Mouse (Mus musculus) hindbrain, postnatal 0 days (tissue): ENCODE data around the gene Krt9. TPM values are rescaled to one million over a fixed set of nuclear protein-coding genes. Genes with fewer than 3 reads are reported as not detected.

Source experiments
- ATAC-seq: fragments of 200-750 bp; cut with Nextera tagmentation; 2 replicates; pipeline ENCODE4 v1.8.0; 2017; ENCODE audit warnings: mild to moderate bottlenecking, moderate TSS enrichment, moderate library complexity
- DNase-seq: peaks from one replicate; pipeline ENCODE4 v3.0.0-alpha.2; 2015; ENCODE audit warnings: low spot score
- H3K27ac ChIP-seq: fragments of 300-500 bp; sonication (generic); 2 replicates; pipeline ENCODE4 v1.5.1; 2014; ENCODE audit warnings: mild to moderate bottlenecking
- H3K27me3 ChIP-seq: fragments of 300-500 bp; sonication (generic); 2 replicates; pipeline ENCODE4 v1.6.1; 2014; ENCODE audit warnings: low read length, mixed read lengths; ENCODE audit not compliant: insufficient read depth
- H3K36me3 ChIP-seq: fragments of 300-500 bp; sonication (generic); 2 replicates; pipeline ENCODE4 v1.6.1; 2014; ENCODE audit warnings: low read length, mixed read lengths; ENCODE audit not compliant: insufficient read depth
- H3K4me1 ChIP-seq: fragments of 300-500 bp; sonication (generic); 2 replicates; pipeline ENCODE4 v1.6.1; 2014; ENCODE audit warnings: antibody characterized with exemption, low read length, mixed read lengths; ENCODE audit not compliant: insufficient read depth
- H3K4me2 ChIP-seq: fragments of 300-500 bp; sonication (generic); 2 replicates; pipeline ENCODE4 v1.6.1; 2014; ENCODE audit warnings: low read depth, mild to moderate bottlenecking, low read length, moderate library complexity, mixed read lengths
- H3K4me3 ChIP-seq: fragments of 300-500 bp; sonication (generic); 2 replicates; pipeline ENCODE4 v1.5.1; 2014; ENCODE audit warnings: low read length
- H3K9ac ChIP-seq: fragments of 300-500 bp; sonication (generic); replicated peaks from 2 replicates; pipeline ENCODE4 v1.6.1; 2014; ENCODE audit warnings: mild to moderate bottlenecking, low read length, moderate library complexity, mixed read lengths
- H3K9me3 ChIP-seq: fragments of 300-500 bp; sonication (generic); 2 replicates; pipeline ENCODE4 v1.6.1; 2016; ENCODE audit warnings: low read length, mixed read lengths
- CTCF ChIP-seq: IDR thresholded peaks from 2 replicates; pipeline ENCODE4 v1.5.1; 2016; ENCODE audit warnings: antibody characterized with exemption, control low read depth, low read depth
- WGBS: fragments of 180-500 bp; shearing (Covaris S2); extraction: QIAGEN DNeasy Blood & Tissue Kit; methylation state at CpG from one replicate; pipeline ENCODE4 v1.1.7; 2014; 5-methylcytosine and 5-hydroxymethylcytosine counted together
- polyA plus RNA-seq: library from polyadenylated mRNA; unstranded; fragments of >200 nt; fragmentation: Nextera tagmentation; extraction: Ambion mirVana; gene quantifications from 2 replicates; pipeline ENCODE4 v1.2.1, GENCODE M21; 2015
- total RNA-seq: library from RNA; depleted of rRNA; stranded (reverse); fragments of >200 nt; gene quantifications from 2 replicates; pipeline ENCODE4 v1.2.3, GENCODE M21; 2014

The Krt9 gene
- total and polyA plus RNA-seq, 2 experiments from 2014 or later: 0.05 to 0.18 TPM

- Histone ChIP-seq H3K36me3 (no peaks in the 10 kb centered on the region), H3K4me1 (no peaks in the 10 kb centered on the region), H3K9me3 (no peaks in the 10 kb centered on the region), H3K9ac (no peak overlapping the region), H3K27me3 (no peaks in the 10 kb centered on the region), H3K27ac (no peak overlapping the region), H3K4me3 (no peak overlapping the region), H3K4me2 (no peak overlapping the region)
- ATAC-seq (no peak), DNase-seq (no peak)
- WGBS: 56% methylated on average over 5 of the region's 5 CpGs
- TF ChIP-seq CTCF: no peak
Observed at GRCm38 (mm10) chr11:100178307-100178706, 14.7 kb downstream of the Krt9 start.

GRCm38 (mm10) chr11:100176791-100177190 is 16.3 kb downstream of the Krt9 start:
- no peak for DNase-seq
- ATAC-seq: no peak
- no peak overlapping the region for H3K9ac ChIP-seq
- WGBS: 84% methylated on average over 9 of the region's 9 CpGs
- no peaks in the 10 kb centered on the region for H3K36me3 ChIP-seq
- no peak overlapping the region for H3K4me3 ChIP-seq
- H3K4me1 ChIP-seq: no peaks in the 10 kb centered on the region
- no peaks in the 10 kb centered on the region for H3K9me3 ChIP-seq
- H3K4me2 ChIP-seq: no peak overlapping the region
- H3K27ac ChIP-seq: no peak overlapping the region
- H3K27me3 ChIP-seq: no peaks in the 10 kb centered on the region
- no peak for TF ChIP-seq CTCF

GRCm38 (mm10) chr11:100168765-100169762 is 24.0 kb downstream of the Krt9 start:
- Histone ChIP-seq H3K9ac (no peak overlapping the region), H3K4me2 (no peak overlapping the region), H3K4me1 (no peaks in the 10 kb centered on the region), H3K27ac (no peak overlapping the region), H3K4me3 (no peak overlapping the region), H3K9me3 (no peaks in the 10 kb centered on the region), H3K27me3 (no peaks in the 10 kb centered on the region), H3K36me3 (no peaks in the 10 kb centered on the region)
- TF ChIP-seq CTCF: peak; percentile 90
- DNase-seq: peak; percentile 81
- WGBS: 32% methylated on average over 14 of the region's 14 CpGs
- peak; percentile 59; the same call in 1 of the 2 replicates for ATAC-seq

- Histone ChIP-seq H3K4me3 (no peak overlapping the region), H3K36me3 (no peaks in the 10 kb centered on the region), H3K4me1 (no peaks in the 10 kb centered on the region), H3K27ac (no peak overlapping the region), H3K27me3 (no peaks in the 10 kb centered on the region), H3K9ac (no peak overlapping the region), H3K4me2 (no peak overlapping the region), H3K9me3 (no peaks in the 10 kb centered on the region)
- WGBS: 81% methylated on average over 8 of the region's 8 CpGs
- no peak for DNase-seq
- no peak for TF ChIP-seq CTCF
- ATAC-seq: no peak
Observed at GRCm38 (mm10) chr11:100168071-100168470, 25.0 kb downstream of the Krt9 start.

- 53% methylated on average over 7 of the region's 7 CpGs for WGBS
Observed at GRCm38 (mm10) chr11:100164392-100164791, 28.7 kb downstream of the Krt9 start.

GRCm38 (mm10) chr11:100157908-100158477 is 35.1 kb downstream of the Krt9 start:
- no peaks in the 10 kb centered on the region for H3K27me3 ChIP-seq
- H3K9me3 ChIP-seq: no peaks in the 10 kb centered on the region
- H3K4me2 ChIP-seq: no peak overlapping the region
- no peak for TF ChIP-seq CTCF
- DNase-seq (no peak), ATAC-seq (no peak)
- 63% methylated on average over 6 of the region's 6 CpGs for WGBS
- no peaks in the 10 kb centered on the region for H3K4me1 ChIP-seq
- no peak overlapping the region for H3K27ac ChIP-seq
- H3K36me3 ChIP-seq: no peaks in the 10 kb centered on the region
- no peak overlapping the region for H3K4me3 ChIP-seq
- H3K9ac ChIP-seq: no peak overlapping the region

More at GRCm38 (mm10) chr11:100164392-100164791, 28.7 kb downstream of the Krt9 start:
- Histone ChIP-seq H3K4me1 (no peaks in the 10 kb centered on the region), H3K9ac (no peak overlapping the region), H3K36me3 (no peaks in the 10 kb centered on the region), H3K9me3 (no peaks in the 10 kb centered on the region), H3K27ac (no peak overlapping the region), H3K4me2 (no peak overlapping the region), H3K4me3 (no peak overlapping the region), H3K27me3 (no peaks in the 10 kb centered on the region)
- ATAC-seq (no peak), DNase-seq (no peak)
- TF ChIP-seq CTCF: no peak
